Mouse (Mus musculus) spleen, adult 18-20 months (tissue): ENCODE measurements around the gene Hoxa10.

Experiments used
- DNase-seq, 2 experiments: peaks; one replicate each; pipeline ENCODE4 v3.0.0; 2022; ENCODE audit warnings: mixed read lengths in 2 of 2

Hoxa10 gene

GRCm38 (mm10) chr6:52229558-52230416, 10.9 kb downstream of the Hoxa10 start:
- DNase-seq: no peak

GRCm38 (mm10) chr6:52228475-52229465, 11.9 kb downstream of the Hoxa10 start:
- no peak for DNase-seq

DNA sequence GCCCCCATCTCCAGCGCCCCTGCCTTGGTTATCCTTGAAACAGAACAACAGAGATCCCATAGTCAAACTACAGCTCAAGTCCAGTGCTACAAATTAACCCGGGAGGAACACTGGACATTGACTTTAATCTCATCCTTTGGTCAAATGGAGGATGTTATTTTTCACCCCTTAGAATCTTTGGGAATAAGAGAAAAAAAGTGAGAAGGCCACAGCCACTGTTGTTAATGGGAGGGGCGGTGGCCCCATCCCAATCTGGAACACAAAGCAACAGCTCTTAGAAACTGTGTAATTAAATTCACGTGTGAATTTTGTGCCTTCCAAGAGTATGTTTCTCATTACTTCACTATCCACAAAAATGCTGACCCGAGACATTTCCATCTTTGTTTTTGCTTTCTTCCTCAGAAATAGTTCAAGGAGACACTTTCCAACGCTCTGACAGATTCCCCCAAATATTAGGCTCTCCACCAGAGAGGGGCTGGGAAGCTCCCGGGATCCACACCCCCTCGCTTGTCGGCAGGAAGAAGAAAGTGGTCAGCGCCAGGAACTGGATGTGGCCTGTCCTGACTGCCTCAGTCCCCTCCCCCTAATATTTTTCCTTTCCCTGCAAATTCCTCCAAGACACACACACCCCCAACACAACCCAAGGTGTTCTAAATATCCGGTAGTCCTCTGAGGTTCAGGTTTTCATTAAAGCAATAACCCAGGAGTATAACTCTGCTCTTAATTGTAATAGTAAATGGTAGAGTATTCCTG, 13.0 kb downstream of the Hoxa10 start:
- no peak for DNase-seq

DNA sequence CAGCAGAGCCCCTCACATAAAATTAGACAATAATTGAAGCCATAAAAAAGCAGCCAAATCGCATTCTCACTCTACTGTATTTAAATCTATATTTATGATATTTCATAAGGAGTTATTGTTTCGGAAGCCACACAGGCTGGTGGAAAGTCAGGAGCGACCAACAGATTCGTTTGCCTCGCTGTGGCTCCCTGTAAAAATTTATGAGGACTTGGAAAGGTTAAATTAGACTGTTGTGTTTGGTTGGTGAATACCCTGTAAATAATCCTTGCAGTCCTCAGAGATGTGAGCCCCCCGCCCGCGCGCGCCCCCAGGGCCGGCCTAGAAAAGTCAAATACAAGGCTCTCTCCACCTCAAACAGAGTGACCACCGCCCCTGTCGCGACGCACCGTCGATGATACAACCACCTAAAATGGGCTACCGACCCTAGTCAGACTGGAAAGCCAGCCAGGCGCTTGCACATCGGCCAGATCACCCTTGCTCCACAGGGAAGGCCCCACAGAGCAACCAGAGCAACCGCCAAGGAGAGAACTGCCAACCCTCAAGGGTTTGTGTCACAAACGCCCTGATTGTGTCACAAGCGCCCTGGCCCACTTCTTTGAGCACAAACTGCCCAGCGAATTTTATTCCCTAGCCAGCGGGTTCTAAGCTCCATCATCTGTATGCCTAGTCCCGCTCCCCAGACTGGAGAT, 13.9 kb downstream of the Hoxa10 start:
- no peak for DNase-seq

DNA sequence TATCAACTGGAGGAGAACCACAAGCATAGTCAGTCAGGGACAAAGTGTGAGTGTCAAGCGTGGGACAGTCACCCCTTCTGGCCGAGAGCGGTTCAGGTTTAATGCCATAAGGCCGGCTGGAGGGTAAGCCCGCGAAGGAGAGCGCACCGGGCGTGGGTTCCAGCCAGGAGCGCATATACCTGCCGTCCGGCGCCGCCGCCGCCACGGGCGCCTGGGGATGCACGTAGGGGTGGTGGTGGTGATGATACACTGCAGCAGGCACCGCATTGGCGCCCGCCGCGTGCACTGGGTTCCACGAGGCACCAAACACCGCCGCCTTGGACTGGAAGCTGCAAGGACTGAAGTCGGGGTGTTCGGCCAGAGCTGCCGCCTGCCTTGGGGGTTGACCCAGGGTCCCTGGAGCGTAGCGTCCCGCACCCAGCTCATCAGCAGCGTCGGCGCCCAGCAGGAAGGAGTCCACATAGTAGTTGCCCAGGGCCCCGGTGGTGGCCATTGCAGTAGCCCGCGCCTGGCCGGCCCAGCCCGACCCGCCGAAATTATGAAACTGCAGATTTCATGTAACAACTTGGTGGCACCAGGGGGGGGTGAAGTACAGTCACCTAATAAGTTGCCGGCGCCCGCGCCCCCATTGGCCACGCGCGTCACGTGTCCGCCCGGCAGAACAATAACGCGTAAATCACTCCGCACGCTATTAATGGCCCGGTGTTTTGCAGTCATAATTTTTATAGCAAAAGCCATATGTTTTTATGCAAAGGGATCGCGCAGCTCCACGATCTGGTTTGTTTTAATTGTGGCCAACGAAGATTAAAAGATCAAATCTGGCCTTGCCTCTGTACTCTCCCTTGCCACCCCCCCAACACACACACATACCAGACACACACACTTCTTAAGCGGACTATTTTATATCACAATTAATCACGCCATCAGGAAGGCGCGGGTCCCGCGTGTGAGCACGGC, 14.8 kb downstream of the Hoxa10 start:
- DNase-seq: no peak

DNA sequence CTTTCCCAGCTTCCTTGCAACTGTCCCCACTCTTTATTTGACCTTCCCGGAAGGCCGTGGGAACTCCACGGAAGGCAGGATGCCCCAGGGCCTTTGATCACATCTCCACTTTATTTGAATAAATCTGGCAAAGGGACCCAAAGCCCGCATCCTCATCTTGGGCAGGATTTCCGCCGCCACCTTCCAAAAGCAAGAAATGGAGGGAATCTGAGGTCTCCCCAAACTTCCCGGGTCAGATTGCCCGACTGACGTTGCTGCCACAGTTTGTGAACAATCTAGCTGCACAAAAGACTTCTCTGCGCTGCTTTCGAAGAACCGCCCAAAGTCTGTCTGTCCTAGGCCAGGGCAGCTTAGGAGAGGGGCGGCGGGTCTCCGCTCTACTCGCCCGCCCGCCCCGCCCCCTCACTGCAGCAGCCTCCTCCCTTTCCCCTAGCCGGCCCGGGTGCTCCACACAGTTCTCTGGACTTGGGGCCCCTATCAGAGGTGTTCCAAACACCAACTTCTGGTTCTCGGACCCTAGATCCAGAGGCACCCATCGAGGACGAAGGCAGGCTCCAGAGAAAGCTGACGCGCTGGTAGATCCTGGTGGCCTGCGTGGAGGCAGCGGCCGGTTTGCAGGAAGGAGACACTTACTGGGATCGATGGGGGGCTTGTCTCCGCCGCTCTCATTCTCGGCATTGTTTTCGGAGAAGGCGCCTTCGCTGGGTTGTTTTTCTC, 15.6 kb downstream of the Hoxa10 start:
- peak in 1 of 2 experiments; percentile 3 for DNase-seq

- no peak for DNase-seq
Observed at GRCm38 (mm10) chr6:52223939-52224760, 16.5 kb downstream of the Hoxa10 start.

DNA sequence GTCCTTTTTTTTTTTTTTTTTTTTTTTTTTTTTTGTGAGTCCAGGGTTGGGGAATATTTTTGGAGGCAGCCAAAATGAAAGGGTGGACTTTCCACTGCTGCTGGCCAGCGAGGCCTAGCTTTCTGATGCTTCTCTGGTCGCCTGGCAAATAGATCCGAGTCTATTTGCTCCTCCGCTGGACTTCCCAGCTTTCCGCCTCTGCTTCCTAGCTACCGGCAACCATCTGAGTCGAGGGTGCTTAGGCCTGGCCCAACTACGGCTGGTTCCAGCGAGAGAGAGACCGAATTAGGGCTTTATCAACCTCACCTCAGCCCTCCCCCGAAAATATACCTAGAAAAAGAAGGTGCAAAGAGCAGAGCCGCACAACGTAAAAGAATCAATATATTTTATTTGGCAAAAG, 17.9 kb downstream of the Hoxa10 start:
- DNase-seq: no peak

DNA sequence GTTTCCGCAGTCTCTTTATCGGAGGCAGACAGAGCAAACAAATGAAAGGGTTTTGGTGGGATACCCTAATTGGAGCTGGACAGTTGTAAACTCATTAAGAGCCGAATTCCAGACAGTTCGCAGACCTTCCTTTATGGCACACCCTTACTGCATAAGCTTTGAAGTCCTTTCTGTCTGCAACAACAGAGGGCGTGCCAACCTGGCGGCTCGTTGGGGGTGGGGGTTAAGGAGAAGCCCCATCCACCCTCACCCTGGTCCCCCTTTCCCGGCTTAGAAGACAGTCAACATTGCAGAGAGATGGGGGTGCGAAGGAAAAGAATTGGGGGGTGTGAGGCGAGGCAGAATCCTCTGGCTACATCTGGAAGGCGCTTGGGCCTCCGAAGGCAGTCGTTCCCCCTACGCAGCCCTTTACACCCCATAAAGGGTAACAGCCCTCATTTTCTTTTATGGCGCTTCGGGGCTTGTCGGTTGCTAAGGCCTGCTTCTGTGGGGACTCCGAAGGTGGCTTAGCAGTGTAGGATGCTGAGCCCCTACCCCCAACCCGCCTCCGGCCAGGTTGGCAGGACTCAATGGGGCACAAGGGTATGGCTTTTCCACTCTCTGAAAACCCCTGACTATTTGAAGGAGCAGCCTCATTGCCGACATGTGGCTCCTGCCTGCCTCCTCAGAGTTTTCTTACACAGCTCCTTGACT, 18.5 kb downstream of the Hoxa10 start:
- DNase-seq: no peak

- DNase-seq: peak; percentile 63 to 82
Observed at GRCm38 (mm10) chr6:52221337-52221992, 19.2 kb downstream of the Hoxa10 start, which contains the start of gene Hoxa7. Hoxa7 (minus strand) TSS chr6:52221854.

DNA sequence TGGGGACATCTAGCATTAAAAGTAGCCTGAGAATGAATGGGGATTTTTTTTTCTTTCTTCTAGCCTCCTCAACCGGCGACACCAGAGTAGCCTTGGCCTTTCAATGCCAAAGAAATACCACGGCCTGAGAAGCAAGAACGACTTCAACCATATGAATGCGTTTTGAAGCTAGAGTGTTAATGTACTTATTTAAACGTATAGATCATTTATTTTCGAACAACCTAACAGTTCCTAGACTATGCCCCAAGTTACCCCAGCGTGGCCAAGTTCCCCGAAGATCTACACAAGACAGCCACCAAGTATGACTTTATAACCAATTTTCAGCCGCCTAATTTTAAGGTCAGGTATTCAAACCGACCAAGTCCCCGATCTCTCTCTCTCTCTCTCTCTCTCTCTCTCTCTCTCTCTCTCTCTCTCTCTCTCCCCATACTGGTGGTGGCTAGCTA, 19.8 kb downstream of the Hoxa10 start:
- DNase-seq: no peak

GRCm38 (mm10) chr6:52220003-52220864, 20.4 kb downstream of the Hoxa10 start:
- no peak for DNase-seq

DNA sequence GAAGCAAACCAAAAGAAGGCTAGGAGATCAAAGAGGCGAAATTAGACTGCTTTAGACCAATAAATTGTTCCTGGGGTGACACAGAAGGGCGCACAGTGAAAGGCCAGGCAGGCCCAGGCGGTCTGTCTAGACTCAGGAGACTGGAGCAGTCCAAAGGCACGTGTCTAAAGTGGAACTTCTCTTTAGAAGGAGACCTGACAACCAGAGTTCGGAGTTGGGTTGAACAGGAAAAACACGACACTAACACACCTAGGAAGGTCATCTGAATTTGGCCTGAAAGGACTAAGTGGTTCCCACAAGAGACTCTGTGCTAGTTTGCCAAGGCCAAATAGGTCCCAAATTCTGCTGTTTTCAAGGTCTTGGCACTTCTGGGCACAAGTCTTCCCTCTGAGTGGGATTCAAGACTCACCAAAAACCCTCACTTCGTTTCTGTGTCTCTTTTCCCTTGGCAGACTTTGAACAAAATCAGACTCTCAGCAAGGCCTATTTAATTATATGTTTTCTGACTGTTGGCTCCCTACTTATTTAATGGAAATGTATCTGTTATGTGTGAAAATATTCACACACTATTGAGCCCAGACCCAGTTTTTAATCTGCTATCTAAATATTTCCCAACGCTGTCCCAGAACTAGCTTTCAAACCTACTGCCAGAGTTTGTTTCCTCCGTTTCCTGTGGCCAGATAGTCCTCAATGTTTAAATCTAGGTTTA, 21.3 kb downstream of the Hoxa10 start:
- DNase-seq: no peak

DNA sequence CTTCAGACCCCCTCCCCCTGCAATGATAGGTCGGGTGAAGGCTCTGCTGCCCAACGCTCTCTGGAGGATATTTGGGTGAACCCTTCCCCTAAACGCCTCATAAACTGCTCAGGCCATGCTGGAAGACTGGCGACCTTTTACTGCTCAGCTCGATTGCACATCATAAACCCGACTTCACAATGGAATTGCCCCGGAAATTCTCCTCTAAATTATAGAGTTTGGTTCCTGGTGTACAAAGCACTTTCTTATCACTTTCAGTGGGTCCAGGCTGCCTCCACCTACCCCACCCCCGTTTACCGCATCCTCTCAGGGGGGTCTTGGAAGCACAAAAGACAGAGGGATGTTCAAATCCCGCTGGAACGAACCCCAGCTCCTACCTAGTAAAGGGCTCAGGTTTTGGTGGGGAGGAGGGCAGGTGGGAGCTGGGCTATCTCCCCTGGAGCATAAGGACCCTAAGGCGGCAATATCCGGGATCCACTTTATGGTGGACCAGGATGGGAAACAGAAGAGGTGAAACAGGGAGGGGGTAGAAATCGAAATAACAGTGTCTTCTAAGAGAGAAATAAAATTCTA, 21.9 kb downstream of the Hoxa10 start:
- DNase-seq: no peak

DNA sequence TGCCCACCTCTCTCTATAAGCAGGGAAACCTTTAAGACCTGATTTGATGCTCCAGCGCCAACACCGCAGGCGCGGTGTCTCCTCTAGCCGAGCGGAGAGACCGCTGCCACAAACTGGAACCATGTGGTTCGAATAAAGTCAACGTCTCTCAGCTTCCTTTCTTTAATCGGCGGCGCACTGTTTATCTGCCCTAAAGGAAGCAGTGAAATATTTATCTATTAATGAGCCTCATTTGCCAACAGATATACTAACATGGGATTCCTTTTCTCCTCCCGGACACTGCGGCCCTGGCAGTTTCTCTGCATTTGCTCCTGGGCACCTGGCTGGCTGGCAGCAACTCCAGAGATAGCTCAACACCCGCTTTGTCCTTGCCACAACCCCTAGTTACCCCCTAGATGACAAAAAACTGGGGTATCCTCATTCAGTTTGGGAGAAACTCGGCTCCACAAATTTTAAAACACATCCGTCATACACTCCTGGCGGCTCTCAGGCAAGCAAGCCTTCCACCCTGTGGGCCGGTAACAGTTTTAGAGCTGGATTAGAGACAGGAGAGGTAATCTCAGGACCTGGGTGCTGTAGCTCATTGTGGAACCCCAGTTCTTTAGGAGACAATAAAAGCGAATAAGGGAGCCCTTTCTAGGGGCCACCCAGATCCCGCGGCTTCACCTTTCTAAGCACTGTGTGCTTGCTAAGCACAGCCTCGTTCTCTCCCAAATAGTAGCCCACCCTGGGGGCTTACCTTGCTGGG, 22.6 kb downstream of the Hoxa10 start:
- DNase-seq: no peak
